Mouse (Mus musculus) embryonic facial prominence, embryonic 15.5 days (tissue): ENCODE measurements around the gene Olfr25. TPM values are rescaled to one million over a fixed set of nuclear protein-coding genes. Genes with fewer than 3 reads are reported as not detected.

ENCODE experiments used
- ATAC-seq: fragments of 200-750 bp; cut with Nextera tagmentation; 2 replicates; pipeline ENCODE4 v1.8.0; 2017; ENCODE audit warnings: low read depth, moderate TSS enrichment; ENCODE audit not compliant: insufficient number of reproducible peaks, low FRiP score, low TSS enrichment
- H3K27ac ChIP-seq: fragments of 300-500 bp; sonication (generic); replicated peaks from 2 replicates; pipeline ENCODE4 v1.5.1; 2015; ENCODE audit warnings: mild to moderate bottlenecking, inconsistent platforms
- H3K27me3 ChIP-seq: fragments of 300-500 bp; sonication (generic); 2 replicates; pipeline ENCODE4 v1.6.1; 2015; ENCODE audit warnings: inconsistent platforms
- H3K36me3 ChIP-seq: fragments of 300-500 bp; sonication (generic); 2 replicates; pipeline ENCODE4 v1.6.1; 2015; ENCODE audit warnings: mild to moderate bottlenecking, inconsistent platforms
- H3K4me1 ChIP-seq: fragments of 300-500 bp; sonication (generic); 2 replicates; pipeline ENCODE4 v1.6.1; 2015; ENCODE audit warnings: inconsistent platforms
- H3K4me2 ChIP-seq: fragments of 300-500 bp; sonication (generic); replicated peaks from 2 replicates; pipeline ENCODE4 v1.6.1; 2015; ENCODE audit warnings: mild to moderate bottlenecking, inconsistent platforms
- H3K4me3 ChIP-seq: fragments of 300-500 bp; sonication (generic); replicated peaks from 2 replicates; pipeline ENCODE4 v1.5.1; 2015; ENCODE audit warnings: mild to moderate bottlenecking, inconsistent platforms
- H3K9ac ChIP-seq: fragments of 300-500 bp; sonication (generic); 2 replicates; pipeline ENCODE4 v1.6.1; 2015; ENCODE audit warnings: inconsistent platforms
- H3K9me3 ChIP-seq: fragments of 300-500 bp; sonication (generic); replicated peaks from 2 replicates; pipeline ENCODE4 v1.6.1; 2016; ENCODE audit warnings: inconsistent platforms
- WGBS: fragments of 180-500 bp; shearing (Covaris S2); methylation state at CpG from one replicate; pipeline ENCODE4 v1.1.7; 2015; 5-methylcytosine and 5-hydroxymethylcytosine counted together
- polyA plus RNA-seq: library from polyadenylated mRNA; unstranded; fragments of >200 nt; fragmentation: Nextera tagmentation; extraction: Ambion mirVana; gene quantifications from 2 replicates; pipeline ENCODE4 v1.2.1, GENCODE M21; 2015

The Olfr25 gene
- polyA plus RNA-seq: 0.20 TPM in 1 of 2 replicates, not detected in the other

DNA sequence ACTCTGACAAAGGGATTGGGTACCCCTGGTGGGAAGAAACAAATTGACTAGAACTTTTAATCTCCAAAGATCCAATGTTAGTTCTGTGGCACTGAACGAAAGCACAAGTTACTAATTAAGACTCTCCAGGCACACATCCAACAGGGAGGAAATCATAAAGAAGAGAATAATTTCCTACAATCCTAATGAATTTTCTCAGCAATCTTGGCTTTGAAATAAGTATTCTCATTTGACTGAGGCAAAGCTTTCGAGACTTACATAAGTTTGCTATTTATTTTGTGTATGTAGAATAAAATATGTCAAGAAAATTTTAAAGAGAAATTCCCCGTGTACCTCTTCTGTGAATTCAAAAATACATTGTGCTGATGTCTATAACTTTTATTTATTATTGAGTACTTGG is at the start of gene Olfr25:
Gene Olfr25 (plus strand): TSS at position 301 of the 400 bp plus-strand sequence.
- Histone ChIP-seq H3K27ac (no peak within 1 kb of the TSS), H3K9ac (no peak within 1 kb of the TSS), H3K27me3 (no peaks in the 10 kb centered on the region), H3K36me3 (no peaks in the 10 kb centered on the region), H3K4me2 (no peak within 1 kb of the TSS), H3K9me3 (no peaks in the 10 kb centered on the region), H3K4me3 (no peak within 1 kb of the TSS), H3K4me1 (no peaks in the 10 kb centered on the region)
- ATAC-seq: no peak
- WGBS: 66% methylated on average over 3 of the region's 3 CpGs

GRCm38 (mm10) chr9:38290807-38291206 is 38.1 kb upstream of the Olfr25 start, which contains the start of gene Olfr896-ps1:
Gene Olfr896-ps1 (plus strand): TSS chr9:38291107.
- H3K27me3 ChIP-seq: no peaks in the 10 kb centered on the region
- no peak within 1 kb of the TSS for H3K4me2 ChIP-seq
- WGBS: 84% methylated on average over 1 of the region's 1 CpGs
- no peak for ATAC-seq
- H3K27ac ChIP-seq: no peak within 1 kb of the TSS
- no peaks in the 10 kb centered on the region for H3K36me3 ChIP-seq
- no peak within 1 kb of the TSS for H3K4me3 ChIP-seq
- H3K9ac ChIP-seq: no peak within 1 kb of the TSS
- no peaks in the 10 kb centered on the region for H3K9me3 ChIP-seq
- no peaks in the 10 kb centered on the region for H3K4me1 ChIP-seq

DNA sequence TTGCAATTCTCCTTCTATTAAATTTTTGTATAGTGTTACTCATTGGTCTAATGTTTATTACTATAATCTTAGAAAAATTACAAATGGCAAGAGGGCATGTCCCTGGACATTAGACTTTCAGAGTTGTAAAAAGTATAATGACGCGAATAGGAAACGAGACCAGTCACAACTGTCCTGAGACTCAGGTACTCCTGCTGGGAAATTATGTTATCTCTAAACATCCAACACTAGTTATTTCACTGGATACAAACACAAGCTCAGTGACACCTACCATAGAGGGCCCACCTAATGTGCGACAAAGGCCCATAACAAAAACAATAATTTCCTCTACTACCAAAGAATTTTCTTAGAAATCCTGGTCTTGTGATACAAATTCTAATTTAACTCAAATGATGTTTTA is 19.3 kb downstream of the Olfr25 start, which contains the start of gene Olfr898:
Gene Olfr898 (plus strand): TSS at position 301 of the 400 bp plus-strand sequence.
- no peak within 1 kb of the TSS for H3K27ac ChIP-seq
- H3K9me3 ChIP-seq: no peaks in the 10 kb centered on the region
- no peaks in the 10 kb centered on the region for H3K36me3 ChIP-seq
- H3K4me2 ChIP-seq: no peak within 1 kb of the TSS
- no peaks in the 10 kb centered on the region for H3K4me1 ChIP-seq
- H3K9ac ChIP-seq: no peak within 1 kb of the TSS
- no peaks in the 10 kb centered on the region for H3K27me3 ChIP-seq
- no peak for ATAC-seq
- 92% methylated on average over 4 of the region's 4 CpGs for WGBS
- H3K4me3 ChIP-seq: no peak within 1 kb of the TSS

DNA sequence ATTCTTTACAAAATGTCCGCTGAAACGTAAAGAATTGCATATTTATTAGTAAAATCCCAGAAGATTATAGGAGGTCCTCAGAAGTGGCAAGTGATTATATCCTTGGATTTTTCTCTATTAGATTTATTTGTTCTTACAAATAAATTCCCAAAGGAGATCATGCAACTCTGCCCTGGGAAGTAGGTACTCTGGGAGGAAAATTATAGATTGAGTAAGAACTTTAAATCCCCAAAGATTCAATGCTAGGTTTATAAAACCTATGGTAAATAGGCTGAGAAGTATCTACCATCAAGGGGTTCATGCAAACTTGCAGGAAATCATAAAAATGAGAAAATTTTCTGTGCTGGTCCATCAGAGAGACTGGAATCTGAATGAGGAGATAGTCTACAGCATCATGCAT is 37.7 kb downstream of the Olfr25 start, which contains the start of gene Olfr250:
Gene Olfr250 (plus strand): TSS at position 301 of the 400 bp plus-strand sequence.
- no peak for ATAC-seq
- Histone ChIP-seq H3K9me3 (no peaks in the 10 kb centered on the region), H3K27me3 (no peaks in the 10 kb centered on the region), H3K4me1 (no peaks in the 10 kb centered on the region), H3K36me3 (no peaks in the 10 kb centered on the region), H3K9ac (no peak within 1 kb of the TSS), H3K4me3 (no peak within 1 kb of the TSS), H3K4me2 (no peak within 1 kb of the TSS), H3K27ac (no peak within 1 kb of the TSS)
- WGBS: 82% methylated on average over 2 of the region's 2 CpGs

- 58% methylated on average over 2 of the region's 2 CpGs for WGBS
- no peaks in the 10 kb centered on the region for H3K27me3 ChIP-seq
- ATAC-seq: no peak
- H3K9me3 ChIP-seq: no peaks in the 10 kb centered on the region
- H3K4me1 ChIP-seq: no peaks in the 10 kb centered on the region
- no peak within 1 kb of the TSS for H3K4me3 ChIP-seq
- H3K9ac ChIP-seq: no peak within 1 kb of the TSS
- H3K27ac ChIP-seq: no peak within 1 kb of the TSS
- no peaks in the 10 kb centered on the region for H3K36me3 ChIP-seq
- H3K4me2 ChIP-seq: no peak within 1 kb of the TSS
Observed at GRCm38 (mm10) chr9:38376786-38377185, 47.9 kb downstream of the Olfr25 start, which contains the start of gene Olfr251. Gene Olfr251 (plus strand): TSS chr9:38377086.

Other genes starting within 250 kb of the Olfr25 start
- not detected in 2 replicates for gene Olfr887, start 245.0 kb upstream of the Olfr25 start, polyA plus RNA-seq
- not detected in 2 replicates for gene Olfr888, start 220.9 kb upstream of the Olfr25 start, polyA plus RNA-seq
- gene Olfr889, start 213.9 kb upstream of the Olfr25 start, polyA plus RNA-seq: 0.12 TPM in 2 replicates
- 0.05 TPM in 1 of 2 replicates, not detected in the other for gene Olfr890, start 186.5 kb upstream of the Olfr25 start, polyA plus RNA-seq
- gene Olfr891, start 148.2 kb upstream of the Olfr25 start, polyA plus RNA-seq: not detected in 2 replicates
- 0.16 TPM in 1 of 2 replicates, not detected in the other for gene Olfr893, start 120.7 kb upstream of the Olfr25 start, polyA plus RNA-seq
- not detected in 2 replicates for gene Olfr894, start 111.0 kb upstream of the Olfr25 start, polyA plus RNA-seq
- gene Olfr143, start 76.3 kb upstream of the Olfr25 start, polyA plus RNA-seq: not detected in 2 replicates
- gene Olfr895, start 61.2 kb upstream of the Olfr25 start, polyA plus RNA-seq: not detected in 2 replicates
- not detected in 2 replicates for gene Olfr896-ps1, start 38.0 kb upstream of the Olfr25 start, polyA plus RNA-seq
- gene Olfr898, start 19.4 kb downstream of the Olfr25 start, polyA plus RNA-seq: not detected in 2 replicates
- gene Olfr250, start 37.8 kb downstream of the Olfr25 start, polyA plus RNA-seq: 0.11 and 0.20 TPM in 2 replicates
- not detected in 2 replicates for gene Olfr251, start 48.0 kb downstream of the Olfr25 start, polyA plus RNA-seq
- gene Olfr147, start 72.6 kb downstream of the Olfr25 start, polyA plus RNA-seq: not detected in 2 replicates
- gene Olfr901, start 100.4 kb downstream of the Olfr25 start, polyA plus RNA-seq: not detected in 2 replicates
- not detected in 2 replicates for gene Olfr902, start 118.6 kb downstream of the Olfr25 start, polyA plus RNA-seq
- gene Olfr904, start 134.1 kb downstream of the Olfr25 start, polyA plus RNA-seq: not detected in 2 replicates
- gene Olfr905, start 142.0 kb downstream of the Olfr25 start, polyA plus RNA-seq: 0.05 TPM in 1 of 2 replicates, not detected in the other
- not detected in 2 replicates for gene Olfr906, start 158.0 kb downstream of the Olfr25 start, polyA plus RNA-seq
- not detected in 2 replicates for gene Olfr907, start 166.7 kb downstream of the Olfr25 start, polyA plus RNA-seq
- gene Olfr911-ps1, start 192.5 kb downstream of the Olfr25 start, polyA plus RNA-seq: not detected in 2 replicates
- 0.11 TPM in 1 of 2 replicates, not detected in the other for gene Olfr910, start 208.8 kb downstream of the Olfr25 start, polyA plus RNA-seq